Mouse (Mus musculus): Measurements from ENCODE around the gene Panx3. TPM values are rescaled to one million over a fixed set of nuclear protein-coding genes. Genes with fewer than 3 reads are reported as not detected.

Panx3 gene
- polyA plus RNA-seq, 1 experiment from 2014 or later = 0.10 TPM

GRCm38 (mm10) chr9:37666045-37666444 lies 3.0 kb downstream of the Panx3 start:
- no peaks in the 10 kb centered on the region for H3K27me3 ChIP-seq (ENCODE audit: control insufficient read depth, insufficient read depth, low read length)
- DNase-seq (ENCODE audit: low spot score, missing footprints) (no peak), ATAC-seq (ENCODE audit: low FRiP score) (no peak)
- H3K4me2 ChIP-seq = no peak overlapping the region
- H3K4me3 ChIP-seq (ENCODE audit: low read depth, low read length) = no peak overlapping the region
- no peaks in the 10 kb centered on the region for H3K36me3 ChIP-seq (ENCODE audit: control insufficient read depth, insufficient read depth, low read length)
- no peaks in the 10 kb centered on the region for H3K9me3 ChIP-seq (ENCODE audit: control insufficient read depth, low read length)
- no peak overlapping the region for H3K9ac ChIP-seq (ENCODE audit: low read length)
- no peak overlapping the region for H3K27ac ChIP-seq (ENCODE audit: low read depth, low read length)
- no peaks in the 10 kb centered on the region for H3K4me1 ChIP-seq (ENCODE audit: control insufficient read depth, insufficient read depth, low read length)
- WGBS = 80% methylated on average over 7 of the region's 7 CpGs

DNA sequence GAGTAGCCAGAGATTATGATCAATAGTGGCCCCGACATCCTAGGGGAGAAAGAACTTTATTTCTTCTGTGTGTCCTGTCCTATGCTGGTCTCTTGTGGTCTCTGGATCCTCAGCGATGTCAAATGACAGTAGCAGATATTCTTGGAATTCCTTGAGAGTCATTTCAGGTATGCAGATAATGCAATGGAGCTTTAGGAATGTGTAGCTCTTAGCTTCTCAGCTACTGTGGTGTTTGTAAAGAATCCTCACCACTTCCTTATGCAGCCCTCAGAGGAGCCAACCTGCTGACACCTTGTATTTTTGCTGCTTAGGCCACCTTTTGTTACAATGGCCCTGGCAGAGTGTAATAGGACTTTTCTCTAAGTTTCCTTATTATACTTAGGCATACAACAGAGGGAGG lies 4.4 kb downstream of the Panx3 start:
- no peak overlapping the region for H3K4me3 ChIP-seq (ENCODE audit: low read depth, low read length)
- no peaks in the 10 kb centered on the region for H3K27me3 ChIP-seq (ENCODE audit: control insufficient read depth, insufficient read depth, low read length)
- H3K9me3 ChIP-seq (ENCODE audit: control insufficient read depth, low read length) = no peaks in the 10 kb centered on the region
- H3K4me2 ChIP-seq = no peak overlapping the region
- ATAC-seq (ENCODE audit: low FRiP score) (no peak), DNase-seq (ENCODE audit: low spot score, missing footprints) (no peak)
- no peak overlapping the region for H3K9ac ChIP-seq (ENCODE audit: low read length)
- no peaks in the 10 kb centered on the region for H3K36me3 ChIP-seq (ENCODE audit: control insufficient read depth, insufficient read depth, low read length)
- WGBS = 84% methylated on average over 2 of the region's 2 CpGs
- no peaks in the 10 kb centered on the region for H3K4me1 ChIP-seq (ENCODE audit: control insufficient read depth, insufficient read depth, low read length)
- H3K27ac ChIP-seq (ENCODE audit: low read depth, low read length) = no peak overlapping the region

GRCm38 (mm10) chr9:37663210-37663609 lies 5.8 kb downstream of the Panx3 start:
- H3K9ac ChIP-seq (ENCODE audit: low read length) = no peak overlapping the region
- 71% methylated on average over 1 of the region's 1 CpGs for WGBS
- no peaks in the 10 kb centered on the region for H3K27me3 ChIP-seq (ENCODE audit: control insufficient read depth, insufficient read depth, low read length)
- no peaks in the 10 kb centered on the region for H3K36me3 ChIP-seq (ENCODE audit: control insufficient read depth, insufficient read depth, low read length)
- no peak overlapping the region for H3K27ac ChIP-seq (ENCODE audit: low read depth, low read length)
- ATAC-seq (ENCODE audit: low FRiP score) = no peak
- H3K9me3 ChIP-seq (ENCODE audit: control insufficient read depth, low read length) = no peaks in the 10 kb centered on the region
- no peak for DNase-seq (ENCODE audit: low spot score, missing footprints)
- H3K4me1 ChIP-seq (ENCODE audit: control insufficient read depth, insufficient read depth, low read length) = no peaks in the 10 kb centered on the region
- H3K4me2 ChIP-seq = no peak overlapping the region
- no peak overlapping the region for H3K4me3 ChIP-seq (ENCODE audit: low read depth, low read length)

DNA sequence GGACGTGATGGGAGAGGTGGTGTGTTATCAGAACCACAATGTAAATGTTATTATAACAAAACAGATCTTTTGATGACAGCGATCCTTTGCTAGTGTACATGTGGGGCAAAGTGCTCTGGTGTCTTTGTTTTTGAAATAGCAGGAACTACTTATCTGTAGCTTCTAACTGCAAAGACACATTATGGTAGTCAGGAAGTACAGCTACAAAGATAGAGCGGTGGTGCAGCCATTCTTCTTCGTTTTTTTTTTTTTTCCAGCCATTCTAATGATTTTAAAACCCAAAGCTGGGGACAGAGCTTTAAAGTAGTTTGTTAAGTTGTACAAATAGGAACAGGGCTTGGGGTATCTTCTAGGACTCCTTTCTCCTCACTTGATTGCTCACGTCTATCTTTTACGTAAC lies 9.6 kb downstream of the Panx3 start:
- H3K9ac ChIP-seq (ENCODE audit: low read length) = no peak overlapping the region
- H3K9me3 ChIP-seq (ENCODE audit: control insufficient read depth, low read length) = no peaks in the 10 kb centered on the region
- H3K36me3 ChIP-seq (ENCODE audit: control insufficient read depth, insufficient read depth, low read length) = no peaks in the 10 kb centered on the region
- H3K27me3 ChIP-seq (ENCODE audit: control insufficient read depth, insufficient read depth, low read length) = no peaks in the 10 kb centered on the region
- H3K27ac ChIP-seq (ENCODE audit: low read depth, low read length) = no peak overlapping the region
- no peak overlapping the region for H3K4me2 ChIP-seq
- ATAC-seq (ENCODE audit: low FRiP score) (no peak), DNase-seq (ENCODE audit: low spot score, missing footprints) (no peak)
- WGBS = 88% methylated on average over 6 of the region's 6 CpGs
- peaks cover 10% of the 10 kb centered on the region for H3K4me1 ChIP-seq (ENCODE audit: control insufficient read depth, insufficient read depth, low read length)
- H3K4me3 ChIP-seq (ENCODE audit: low read depth, low read length) = no peak overlapping the region

DNA sequence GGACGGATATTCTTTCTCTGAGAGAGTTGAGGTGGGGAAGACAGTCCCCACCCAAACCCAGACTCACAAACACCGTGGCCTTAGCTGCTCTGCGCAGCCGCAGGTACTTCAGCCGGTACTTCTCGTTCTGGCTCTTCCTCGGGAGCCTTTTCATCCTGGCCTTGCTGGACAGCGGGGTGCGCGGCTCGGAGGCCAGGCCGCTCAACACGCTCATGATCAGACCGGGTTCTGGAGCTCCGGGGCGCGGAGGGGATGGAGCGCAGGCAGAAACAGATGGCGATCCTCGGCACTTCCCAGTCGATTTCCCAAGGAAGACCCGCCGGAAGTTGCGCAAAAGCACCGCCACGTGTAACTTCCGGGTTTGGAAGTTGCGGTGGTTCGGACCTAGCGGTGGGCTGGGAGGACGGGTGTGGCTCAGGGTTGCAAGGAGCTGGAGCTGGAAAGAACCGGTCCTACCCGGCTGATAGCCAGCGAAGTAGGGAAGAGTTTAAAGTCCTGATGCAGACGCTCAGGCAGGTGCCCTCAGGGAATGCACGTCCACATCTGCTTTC lies 12.0 kb downstream of the Panx3 start, which contains the start of gene Tbrg1:
Gene Tbrg1, minus strand, starts transcription at position 382 of the 551 bp plus-strand sequence.
- Histone ChIP-seq H3K9ac (ENCODE audit: low read length) (peak within 1 kb of the TSS; percentile 91), H3K27ac (ENCODE audit: low read depth, low read length) (0 out of 2 replicates have a peak within 1 kb of the TSS, but pooled peaks have one; percentile 40), H3K4me1 (ENCODE audit: control insufficient read depth, insufficient read depth, low read length) (peaks cover 10% of the 10 kb centered on the region), H3K9me3 (ENCODE audit: control insufficient read depth, low read length) (no peaks in the 10 kb centered on the region), H3K4me3 (ENCODE audit: low read depth, low read length) (peak within 1 kb of the TSS; percentile 84), H3K4me2 (peak within 1 kb of the TSS; percentile 75), H3K27me3 (ENCODE audit: control insufficient read depth, insufficient read depth, low read length) (no peaks in the 10 kb centered on the region), H3K36me3 (ENCODE audit: control insufficient read depth, insufficient read depth, low read length) (peaks cover 11% of the 10 kb centered on the region)
- WGBS = 0% methylated on average over 36 of the region's 36 CpGs
- DNase-seq (ENCODE audit: low spot score, missing footprints) = peak; percentile 98
- ATAC-seq (ENCODE audit: low FRiP score) = peak; percentile 93

DNA sequence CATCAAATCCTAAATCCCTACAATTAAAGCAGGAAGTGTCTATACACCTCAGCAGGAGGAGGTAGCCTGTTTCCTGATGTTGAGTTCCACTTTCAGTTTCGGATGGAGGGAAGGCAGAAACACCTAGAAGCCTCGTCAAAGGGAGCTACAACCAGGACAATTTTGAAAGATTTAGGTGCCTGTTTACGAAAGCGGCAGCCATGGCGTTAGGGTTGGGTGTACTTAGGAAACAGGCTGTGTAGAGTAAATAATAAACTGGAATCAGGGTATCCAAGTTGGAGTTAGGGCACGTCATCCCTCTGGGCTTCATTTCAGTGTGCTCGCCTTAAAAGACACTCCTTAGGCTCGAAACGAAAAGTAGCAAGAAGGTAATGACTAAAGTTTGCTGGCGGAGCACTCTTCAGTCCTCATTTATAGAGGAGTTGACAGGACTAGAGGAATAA lies 12.6 kb downstream of the Panx3 start:
- 2% methylated on average over 10 of the region's 10 CpGs for WGBS
- ATAC-seq (ENCODE audit: low FRiP score) (0 out of 2 replicates have a peak, but pooled peaks have one; percentile 8), DNase-seq (ENCODE audit: low spot score, missing footprints) (peak; percentile 93)
- peak overlapping the region; percentile 75 for H3K4me2 ChIP-seq
- H3K9me3 ChIP-seq (ENCODE audit: control insufficient read depth, low read length) = no peaks in the 10 kb centered on the region
- H3K4me1 ChIP-seq (ENCODE audit: control insufficient read depth, insufficient read depth, low read length) = peaks cover 10% of the 10 kb centered on the region
- no peak overlapping the region for H3K27ac ChIP-seq (ENCODE audit: low read depth, low read length)
- peak overlapping the region; percentile 84 for H3K4me3 ChIP-seq (ENCODE audit: low read depth, low read length)
- H3K36me3 ChIP-seq (ENCODE audit: control insufficient read depth, insufficient read depth, low read length) = peaks cover 11% of the 10 kb centered on the region
- peak overlapping the region; percentile 91 for H3K9ac ChIP-seq (ENCODE audit: low read length)
- H3K27me3 ChIP-seq (ENCODE audit: control insufficient read depth, insufficient read depth, low read length) = no peaks in the 10 kb centered on the region

DNA sequence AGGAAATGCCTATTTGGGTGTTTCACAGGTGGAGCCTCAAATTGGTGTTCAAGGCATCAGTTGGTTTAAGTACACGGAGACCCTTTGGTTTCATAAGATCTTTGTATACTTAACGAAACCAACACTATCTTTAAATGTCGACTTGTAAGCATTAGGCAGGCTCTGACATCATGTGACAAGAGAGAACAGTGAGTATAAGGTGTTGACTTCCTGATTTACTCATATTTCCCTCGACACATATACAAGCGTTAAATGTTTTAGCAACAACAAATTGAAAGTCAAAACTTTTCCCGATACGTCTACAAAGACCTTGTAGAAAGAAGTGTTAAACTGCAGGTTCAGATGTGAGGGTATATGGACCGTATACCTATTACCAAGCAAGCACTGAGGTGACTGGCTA lies 13.1 kb downstream of the Panx3 start:
- WGBS = 74% methylated on average over 8 of the region's 8 CpGs
- H3K27ac ChIP-seq (ENCODE audit: low read depth, low read length) = no peak overlapping the region
- ATAC-seq (ENCODE audit: low FRiP score) (no peak), DNase-seq (ENCODE audit: low spot score, missing footprints) (no peak)
- peak overlapping the region; percentile 75 for H3K4me2 ChIP-seq
- H3K9me3 ChIP-seq (ENCODE audit: control insufficient read depth, low read length) = no peaks in the 10 kb centered on the region
- H3K4me3 ChIP-seq (ENCODE audit: low read depth, low read length) = peak overlapping the region; percentile 84
- peaks cover 10% of the 10 kb centered on the region for H3K4me1 ChIP-seq (ENCODE audit: control insufficient read depth, insufficient read depth, low read length)
- no peaks in the 10 kb centered on the region for H3K27me3 ChIP-seq (ENCODE audit: control insufficient read depth, insufficient read depth, low read length)
- peak overlapping the region; percentile 91; the same call in 1 of the 2 replicates for H3K9ac ChIP-seq (ENCODE audit: low read length)
- peaks cover 13% of the 10 kb centered on the region for H3K36me3 ChIP-seq (ENCODE audit: control insufficient read depth, insufficient read depth, low read length)

DNA sequence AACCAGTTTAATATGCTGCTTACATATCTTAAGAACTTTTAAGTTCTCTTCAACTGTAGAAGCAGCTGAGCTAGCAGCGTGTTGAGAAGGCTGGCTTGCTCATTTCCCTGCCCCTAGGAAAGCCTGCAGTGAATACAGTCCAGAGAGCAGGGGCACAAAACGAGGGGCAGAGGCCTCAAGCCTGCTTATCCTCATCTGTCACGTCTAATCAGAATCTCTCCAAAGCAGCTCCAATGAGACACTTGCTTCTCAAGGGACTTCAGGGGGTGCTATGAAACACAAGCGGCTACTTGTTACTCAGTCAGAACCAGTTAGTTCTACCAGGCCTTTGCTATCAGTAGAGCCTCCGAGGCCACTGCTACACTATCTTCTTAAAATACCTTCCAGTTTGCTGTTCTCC lies 15.2 kb downstream of the Panx3 start:
- WGBS = 85% methylated on average over 5 of the region's 5 CpGs
- no peaks in the 10 kb centered on the region for H3K9me3 ChIP-seq (ENCODE audit: control insufficient read depth, low read length)
- H3K9ac ChIP-seq (ENCODE audit: low read length) = no peak overlapping the region
- peaks cover 26% of the 10 kb centered on the region for H3K36me3 ChIP-seq (ENCODE audit: control insufficient read depth, insufficient read depth, low read length)
- H3K4me1 ChIP-seq (ENCODE audit: control insufficient read depth, insufficient read depth, low read length) = peaks cover 10% of the 10 kb centered on the region
- H3K4me3 ChIP-seq (ENCODE audit: low read depth, low read length) = no peak overlapping the region
- DNase-seq (ENCODE audit: low spot score, missing footprints) = no peak
- H3K27me3 ChIP-seq (ENCODE audit: control insufficient read depth, insufficient read depth, low read length) = no peaks in the 10 kb centered on the region
- H3K4me2 ChIP-seq = no peak overlapping the region
- no peak overlapping the region for H3K27ac ChIP-seq (ENCODE audit: low read depth, low read length)
- no peak for ATAC-seq (ENCODE audit: low FRiP score)

DNA sequence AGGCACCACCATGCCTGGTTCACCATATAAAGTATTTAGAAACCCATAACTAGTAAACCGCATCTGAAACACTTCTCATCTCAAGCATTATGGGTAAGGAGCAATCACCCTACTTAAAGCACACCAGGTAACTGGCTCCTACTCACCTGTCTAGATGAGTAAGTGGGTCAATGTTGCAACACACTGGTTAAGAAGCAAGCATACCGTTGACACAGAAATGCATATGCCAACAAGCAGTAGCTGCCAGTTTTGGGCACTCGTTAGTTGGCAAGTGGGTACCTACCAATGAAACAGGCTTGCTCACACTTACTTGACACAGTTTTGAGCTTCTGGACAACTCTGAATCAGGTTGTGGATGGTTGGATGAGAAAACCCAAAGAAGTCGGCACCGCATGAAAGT lies 18.4 kb downstream of the Panx3 start:
- 93% methylated on average over 5 of the region's 5 CpGs for WGBS
- Histone ChIP-seq H3K4me3 (ENCODE audit: low read depth, low read length) (no peak overlapping the region), H3K4me2 (no peak overlapping the region), H3K36me3 (ENCODE audit: control insufficient read depth, insufficient read depth, low read length) (peaks cover 26% of the 10 kb centered on the region), H3K27ac (ENCODE audit: low read depth, low read length) (no peak overlapping the region), H3K9me3 (ENCODE audit: control insufficient read depth, low read length) (no peaks in the 10 kb centered on the region), H3K27me3 (ENCODE audit: control insufficient read depth, insufficient read depth, low read length) (no peaks in the 10 kb centered on the region), H3K4me1 (ENCODE audit: control insufficient read depth, insufficient read depth, low read length) (no peaks in the 10 kb centered on the region), H3K9ac (ENCODE audit: low read length) (no peak overlapping the region)
- ATAC-seq (ENCODE audit: low FRiP score) (no peak), DNase-seq (ENCODE audit: low spot score, missing footprints) (no peak)
